Mouse (Mus musculus) liver, adult 2 months (tissue): Measurements from ENCODE around the gene Aff3.

Experiments
- CTCF ChIP-seq: fragments of 200-500 bp; IDR thresholded peaks from 2 replicates; pipeline ENCODE4 v1.5.1; 2011; ENCODE audit warnings: low read depth, low read length, control low read depth
- POLR2A ChIP-seq: fragments of 200-500 bp; IDR thresholded peaks from 2 replicates; pipeline ENCODE4 v1.6.1; 2011; ENCODE audit warnings: low read length, control low read depth; ENCODE audit not compliant: insufficient read depth; ENCODE audit errors: extremely low read depth

- TF ChIP-seq POLR2A: no peak
- no peak for TF ChIP-seq CTCF
Measured at GRCm38 (mm10) chr1:38387438-38387837, 277.3 kb downstream of the Aff3 start.
